ENCODE assay signal across 8 mouse cellular contexts in the genomic region with DNA sequence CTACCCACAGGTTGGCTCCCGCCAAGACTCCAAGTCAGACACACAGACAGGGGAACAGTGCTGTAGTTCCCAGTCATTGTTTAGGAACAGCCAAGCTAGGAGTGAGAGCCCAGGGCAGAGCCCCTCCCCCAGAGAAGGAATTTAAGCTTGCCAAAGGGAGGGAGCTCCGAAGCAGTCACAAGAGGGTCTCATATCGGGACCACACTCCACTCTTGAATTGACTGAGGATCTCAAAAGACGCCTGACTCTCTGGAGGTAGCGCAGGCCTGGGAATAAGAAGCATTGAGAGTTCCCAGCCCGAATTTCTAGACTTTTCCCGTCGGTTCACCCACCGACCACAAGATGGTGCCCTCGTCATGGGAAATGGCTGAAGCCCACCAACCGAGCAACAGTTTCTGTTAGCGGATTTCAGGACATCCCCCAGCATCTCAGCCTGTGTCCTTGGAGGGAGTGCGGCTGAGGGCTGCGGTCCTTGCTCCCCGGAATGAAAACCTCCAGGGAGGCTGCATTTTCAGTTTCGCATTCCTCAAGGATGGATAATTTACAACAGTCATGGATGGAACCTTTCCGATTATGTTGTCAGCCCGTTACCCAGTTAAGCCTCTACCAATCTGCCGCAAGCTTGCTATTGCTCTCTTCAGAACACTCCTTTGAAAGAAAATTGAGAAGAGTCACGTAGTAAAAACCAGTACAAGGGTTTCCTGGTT. TPM values are rescaled to one million over a fixed set of nuclear protein-coding genes. Genes with fewer than 3 reads are reported as not detected.
DNase-seq lines count a peak whose midpoint lies in the region; ATAC-seq and TF ChIP-seq lines count a peak whose summit lies in the region.

No protein-coding gene starts in this region.

- 0 out of 2 replicates have a peak, but pooled peaks cover 3% of the 10 kb centered on the region for H3K4me1 ChIP-seq in intestine, postnatal 0 days (replicated peaks; ENCODE audit: control insufficient read depth, insufficient read depth, low read length)
- peaks cover 3% of the 10 kb centered on the region; the same call in 1 of the 2 replicates for H3K4me1 ChIP-seq in midbrain, embryonic 11.5 days (ENCODE audit: control insufficient read depth, insufficient read depth, low read length)
- H3K4me1 ChIP-seq in small intestine, adult 2 months (ENCODE audit: control insufficient read depth, insufficient read depth, insufficient read length, low read length) = no peaks in the 10 kb centered on the region

- H3K36me3 ChIP-seq in intestine, postnatal 0 days (ENCODE audit: control insufficient read depth, insufficient read depth) = peaks cover 5% of the 10 kb centered on the region; the same call in 1 of the 2 replicates
- H3K36me3 ChIP-seq in midbrain, embryonic 11.5 days (ENCODE audit: control insufficient read depth, insufficient read depth, low read length) = no peaks in the 10 kb centered on the region
- peaks cover 3% of the 10 kb centered on the region; the same call in 1 of the 2 replicates for H3K36me3 ChIP-seq in small intestine, adult 2 months (ENCODE audit: control insufficient read depth, insufficient read depth, low read length)

- intact Hi-C loops in left cerebral cortex, postnatal 4 days (cut with DNase I) = loop anchor here (2.0 to 10.0 kb wide), 3 partner anchors 329 to 637 kb away; no protein-coding TSS in a partner anchor

- no peaks in the 10 kb centered on the region for H3K27me3 ChIP-seq in intestine, postnatal 0 days (replicated peaks; ENCODE audit: control insufficient read depth, insufficient read depth, low read length)
- H3K27me3 ChIP-seq in midbrain, embryonic 11.5 days (ENCODE audit: control insufficient read depth, insufficient read depth, low read length) = peaks cover 5% of the 10 kb centered on the region
- no peaks in the 10 kb centered on the region for H3K27me3 ChIP-seq in small intestine, adult 2 months (ENCODE audit: control insufficient read depth, insufficient read depth, low read length)

- peak; percentile 88 for TF ChIP-seq CTCF in intestine, postnatal 0 days (IDR thresholded peaks at IDR 0.05; ENCODE audit: low read depth)
- TF ChIP-seq CTCF in small intestine, adult 2 months (IDR thresholded peaks at IDR 0.05; ENCODE audit: extremely low read depth, insufficient read length, insufficient replicate concordance, low read depth, low read length) = peak; percentile 70; the same call in 1 of the 2 replicates

- peak; percentile 85 for DNase-seq in adrenal gland, postnatal 10 days
- peak; percentile 75 for DNase-seq in embryo, embryonic 11.5 days (ENCODE audit: low read depth, low spot score)
- peak; percentile 78 for DNase-seq in left cerebral cortex, postnatal 4 days
- peak; percentile 99 for DNase-seq in midbrain, embryonic 11.5 days (ENCODE audit: low spot score, missing footprints)

- H3K4me3 ChIP-seq in intestine, postnatal 0 days (ENCODE audit: low read depth, low read length) = peak overlapping the region; percentile 13; the same call in 1 of the 2 replicates
- H3K4me3 ChIP-seq in midbrain, embryonic 11.5 days (ENCODE audit: low read depth, low read length) = no peak overlapping the region
- peak overlapping the region; percentile 36; the same call in 1 of the 2 replicates for H3K4me3 ChIP-seq in small intestine, adult 2 months (ENCODE audit: low read depth, low read length)

- H3K9me3 ChIP-seq in intestine, postnatal 0 days (ENCODE audit: control insufficient read depth) = no peaks in the 10 kb centered on the region
- no peaks in the 10 kb centered on the region for H3K9me3 ChIP-seq in midbrain, embryonic 11.5 days (ENCODE audit: control insufficient read depth, low read length)

- peak overlapping the region; percentile 45 for H3K4me2 ChIP-seq in intestine, postnatal 0 days (replicated peaks; ENCODE audit: low read depth)
- peak overlapping the region; percentile 41 for H3K4me2 ChIP-seq in midbrain, embryonic 11.5 days

- no peak for TF ChIP-seq POLR2A in small intestine, adult 2 months (IDR thresholded peaks at IDR 0.05; ENCODE audit: low read depth, low read length)

- no peak overlapping the region for H3K27ac ChIP-seq in intestine, postnatal 0 days (ENCODE audit: low read depth, low read length)
- no peak overlapping the region for H3K27ac ChIP-seq in midbrain, embryonic 11.5 days (ENCODE audit: low read depth, low read length)
- H3K27ac ChIP-seq in small intestine, adult 2 months (ENCODE audit: insufficient read depth, low read depth, low read length) = no peak overlapping the region

- no peak overlapping the region for H3K9ac ChIP-seq in intestine, postnatal 0 days (ENCODE audit: low read depth, low read length)
- H3K9ac ChIP-seq in midbrain, embryonic 11.5 days (ENCODE audit: low read length) = no peak overlapping the region

- ATAC-seq in granulocyte monocyte progenitor cell, adult 5-6 weeks (replicated peaks; ENCODE audit: poor library complexity, severe bottlenecking) = peak; percentile 80
- ATAC-seq in intestine, postnatal 0 days = no peak
- peak; percentile 78 for ATAC-seq in midbrain, embryonic 11.5 days (ENCODE audit: low FRiP score)
- no peak for ATAC-seq in activated CD4-positive, CD25-positive, alpha-beta regulatory T cell, adult 4 months

- WGBS in intestine, postnatal 0 days = 10% methylated on average over 20 of the region's 20 CpGs
- 7% methylated on average over 20 of the region's 20 CpGs for WGBS in midbrain, embryonic 11.5 days
- WGBS in small intestine, adult 2 months = 15% methylated on average over 20 of the region's 20 CpGs

RNA-seq across cellular contexts. Expression of a gene that starts 31.6 kb away (rescaled TPM):
- 10 to 100 TPM; 45.4 to 48.2 TPM for total RNA-seq in adrenal gland, postnatal 10 days (2021)
- 15.7 and 20.5 TPM in 2 replicates for total RNA-seq in granulocyte monocyte progenitor cell, adult 5-6 weeks (2014; fragmentation: Nextera tagmentation)
- total RNA-seq in granulocyte monocyte progenitor cell, adult 5-6 weeks (2017) = 23.3 and 25.3 TPM in 2 replicates
- polyA plus RNA-seq in intestine, postnatal 0 days (2015; fragmentation: Nextera tagmentation; extraction: Ambion mirVana) = 9.3 and 9.8 TPM in 2 replicates
- 10 to 100 TPM; 28.8 to 32.6 TPM for total RNA-seq in left cerebral cortex, postnatal 4 days (2021)
- 4.0 and 4.6 TPM in 2 replicates for polyA plus RNA-seq in midbrain, embryonic 11.5 days (2014; fragmentation: Nextera tagmentation; extraction: Ambion mirVana)
- polyA plus RNA-seq in small intestine, adult 2 months (2012; rRNA removed) = 25.5 and 49.5 TPM in 2 replicates
- 1 to 10 TPM; 8.6 to 9.4 TPM for polyA plus RNA-seq in activated CD4-positive, CD25-positive, alpha-beta regulatory T cell, adult 4 months (2017; shearing (Covaris generic))

Comparison
In these comparisons a context has a peak if more than half of its experiments do, and no peak if none do; other contexts are left out.
1. ATAC-seq: peak in granulocyte monocyte progenitor cell, adult 5-6 weeks (single experiment) and midbrain, embryonic 11.5 days (single experiment); none in intestine, postnatal 0 days (single experiment) and activated CD4-positive, CD25-positive, alpha-beta regulatory T cell, adult 4 months (single experiment).
2. Peak in every context shown above with its lines, with median percentiles within 50 percentile points of each other: DNase-seq.